8 mouse cellular contexts compared by ENCODE assay signal in genomic region chr9:107366644-107367043, GRCm38 (mm10). TPM values are rescaled to one million over a fixed set of nuclear protein-coding genes. Genes with fewer than 3 reads are reported as not detected.
DNase-seq lines count a peak whose midpoint lies in the region; ATAC-seq and TF ChIP-seq lines count a peak whose summit lies in the region.

No protein-coding gene starts in this region.

- 2% methylated on average over 3 of the region's 3 CpGs for WGBS in liver, embryonic 14.5 days (ENCODE audit: insufficient replicate concordance)
- whole genome bisulfite sequencing in small intestine, adult 2 months = 6% methylated on average over 3 of the region's 3 CpGs

- TF ChIP-seq EP300 in liver, embryonic 14.5 days (IDR thresholded peaks at IDR 0.05; ENCODE audit: low read depth) = no peak

- H3K9ac ChIP-seq in liver, embryonic 14.5 days (replicated peaks) = no peak overlapping the region

- ATAC-seq in liver, embryonic 14.5 days (ENCODE audit: insufficient read depth) = no peak

- peak; percentile 61 for DNase-seq in gastrocnemius, adult 18-20 months (ENCODE audit: low spot score)
- no peak for DNase-seq in gastrocnemius, adult 8-10 months (ENCODE audit: low spot score in 2 of 2)
- DNase-seq in 3T3-L1 (ENCODE audit: low read depth, low spot score) = peak; percentile 75
- peak; percentile 49 for DNase-seq in adrenal gland, adult 2 months
- DNase-seq in embryo, embryonic 11.5 days (ENCODE audit: low read depth, low spot score) = peak; percentile 44
- DNase-seq in induced T-regulatory cell, adult 2 months (ENCODE audit: low read depth) = peak; percentile 76
- peak; percentile 36 to 54 (median 45) for DNase-seq in liver, embryonic 14.5 days (ENCODE audit: low read depth in 3 of 3, low spot score in 3 of 3)

- no peak overlapping the region for H3K4me2 ChIP-seq in liver, embryonic 14.5 days (ENCODE audit: low read depth)

- H3K4me1 ChIP-seq in liver, embryonic 14.5 days (replicated peaks; ENCODE audit: control insufficient read depth in 2 of 2, insufficient read depth in 2 of 2, low read length in 1 of 2) = peaks cover 36 to 41% of the 10 kb centered on the region in 2 experiments
- H3K4me1 ChIP-seq in small intestine, adult 2 months (ENCODE audit: control insufficient read depth, insufficient read depth, insufficient read length, low read length) = no peaks in the 10 kb centered on the region

- peak; percentile 97 for TF ChIP-seq CTCF in liver, embryonic 14.5 days (IDR thresholded peaks at IDR 0.05; ENCODE audit: low read depth)
- peak; percentile 47; the same call in 1 of the 2 replicates for TF ChIP-seq CTCF in small intestine, adult 2 months (IDR thresholded peaks at IDR 0.05; ENCODE audit: extremely low read depth, insufficient read length, insufficient replicate concordance, low read depth, low read length)

- H3K4me3 ChIP-seq in liver, embryonic 14.5 days (ENCODE audit: insufficient read depth in 1 of 2, low read depth in 2 of 2, low read length in 2 of 2) = no peak overlapping the region
- H3K4me3 ChIP-seq in small intestine, adult 2 months (ENCODE audit: low read depth, low read length) = no peak overlapping the region

- no peaks in the 10 kb centered on the region; the same call in 1 of the 2 replicates for H3K27me3 ChIP-seq in liver, embryonic 14.5 days (ENCODE audit: control insufficient read depth, insufficient read depth, low read length)
- H3K27me3 ChIP-seq in small intestine, adult 2 months (ENCODE audit: control insufficient read depth, insufficient read depth, low read length) = no peaks in the 10 kb centered on the region

- no peak overlapping the region for H3K27ac ChIP-seq in liver, embryonic 14.5 days
- H3K27ac ChIP-seq in small intestine, adult 2 months (ENCODE audit: insufficient read depth, low read depth, low read length) = no peak overlapping the region

- H3K9me3 ChIP-seq in liver, embryonic 14.5 days (ENCODE audit: control insufficient read depth, low read length) = no peaks in the 10 kb centered on the region

- H3K36me3 ChIP-seq in liver, embryonic 14.5 days (replicated peaks; ENCODE audit: control insufficient read depth, insufficient read depth, low read depth) = no peaks in the 10 kb centered on the region
- no peaks in the 10 kb centered on the region for H3K36me3 ChIP-seq in small intestine, adult 2 months (ENCODE audit: control insufficient read depth, insufficient read depth, low read length)

- no peak for TF ChIP-seq POLR2A in small intestine, adult 2 months (IDR thresholded peaks at IDR 0.05; ENCODE audit: low read depth, low read length)

RNA-seq across cellular contexts. Expression of gene 6430571L13Rik, which starts 26.2 kb away (rescaled TPM):
- total RNA-seq in gastrocnemius, adult 18-20 months (2021) = 10 to 100 TPM; 31.8 to 32.2 TPM
- total RNA-seq in gastrocnemius, adult 8-10 months (2022) = 10 to 100 TPM; 29.0 to 53.2 (median 38.4) TPM
- 1 to 10 TPM in 1 of 2 experiments, under 1 TPM in 1; 0.69 to 1.9 TPM for total RNA-seq in adrenal gland, adult 2 months (2021)
- 1.3 and 1.4 TPM in 2 replicates for polyA plus RNA-seq in adrenal gland, adult 2 months (2012; rRNA removed)
- 0.05 and 0.07 TPM in 2 replicates for polyA plus RNA-seq in liver, embryonic 14.5 days (2012; rRNA removed)
- 0.20 TPM in 1 of 2 replicates, not detected in the other for polyA plus RNA-seq in liver, embryonic 14.5 days (2014; fragmentation: Nextera tagmentation; extraction: Ambion mirVana)
- polyA plus RNA-seq in small intestine, adult 2 months (2012; rRNA removed) = 0.10 and 0.25 TPM in 2 replicates

RNA-seq across cellular contexts. Expression of gene Hemk1, which starts 28.5 kb away (rescaled TPM):
- total RNA-seq in gastrocnemius, adult 18-20 months (2021) = 10 to 100 TPM; 11.8 to 13.3 TPM
- total RNA-seq in gastrocnemius, adult 8-10 months (2022) = 10 to 100 TPM in 3 of 4 experiments, 1 to 10 TPM in 1; 9.6 to 16.3 (median 11.7) TPM
- total RNA-seq in adrenal gland, adult 2 months (2021) = 10 to 100 TPM; 17.5 to 17.7 TPM
- 23.5 and 25.5 TPM in 2 replicates for polyA plus RNA-seq in adrenal gland, adult 2 months (2012; rRNA removed)
- 3.1 and 3.3 TPM in 2 replicates for polyA plus RNA-seq in liver, embryonic 14.5 days (2012; rRNA removed)
- 2.2 and 3.5 TPM in 2 replicates for polyA plus RNA-seq in liver, embryonic 14.5 days (2014; fragmentation: Nextera tagmentation; extraction: Ambion mirVana)
- 9.8 and 9.9 TPM in 2 replicates for polyA plus RNA-seq in small intestine, adult 2 months (2012; rRNA removed)

RNA-seq across cellular contexts. Expression of gene Cacna2d2, which starts 32.8 kb away (rescaled TPM):
- under 1 TPM; 0.52 to 0.94 TPM for total RNA-seq in gastrocnemius, adult 18-20 months (2021)
- under 1 TPM; 0.15 to 0.65 (median 0.41) TPM for total RNA-seq in gastrocnemius, adult 8-10 months (2022)
- total RNA-seq in adrenal gland, adult 2 months (2021) = 1 to 10 TPM; 6.9 to 7.1 TPM
- polyA plus RNA-seq in adrenal gland, adult 2 months (2012; rRNA removed) = 12.1 and 14.7 TPM in 2 replicates
- 0.06 and 0.08 TPM in 2 replicates for polyA plus RNA-seq in liver, embryonic 14.5 days (2012; rRNA removed)
- not detected in 2 replicates for polyA plus RNA-seq in liver, embryonic 14.5 days (2014; fragmentation: Nextera tagmentation; extraction: Ambion mirVana)
- polyA plus RNA-seq in small intestine, adult 2 months (2012; rRNA removed) = 2.9 and 5.3 TPM in 2 replicates

Comparison
In these comparisons a context has a peak if more than half of its experiments do, and no peak if none do; other contexts are left out.
1. DNase-seq: peak in gastrocnemius, adult 18-20 months (single experiment), 3T3-L1 (single experiment), adrenal gland, adult 2 months (single experiment), embryo, embryonic 11.5 days (single experiment), induced T-regulatory cell, adult 2 months (single experiment) and liver, embryonic 14.5 days (3 of 3); none in gastrocnemius, adult 8-10 months (0 of 2).
2. RNA of gene 6430571L13Rik, which starts 26.2 kb away (total RNA-seq): 29.0 to 53.2 TPM in gastrocnemius, adult 8-10 months and 31.8 to 32.2 TPM in gastrocnemius, adult 18-20 months; 0.69 to 1.9 TPM in adrenal gland, adult 2 months; every median in the first group is over 10 times any median in the second.
3. RNA of gene Cacna2d2, which starts 32.8 kb away (total RNA-seq): 6.9 to 7.1 TPM in adrenal gland, adult 2 months; 0.52 to 0.94 TPM in gastrocnemius, adult 18-20 months and 0.15 to 0.65 TPM in gastrocnemius, adult 8-10 months; every median in the first group is over 4 times any median in the second.